Mouse (Mus musculus): ENCODE results near the gene Phactr2.
A peak's percentile ranks its signal among the peaks of the same experiment; 100 is the strongest.
"Not testable (repeated sequence)": the region's sequence is repeated elsewhere in the genome, so short reads cannot be mapped to it uniquely, and the experiment has no call there.

Gene Phactr2

DNA sequence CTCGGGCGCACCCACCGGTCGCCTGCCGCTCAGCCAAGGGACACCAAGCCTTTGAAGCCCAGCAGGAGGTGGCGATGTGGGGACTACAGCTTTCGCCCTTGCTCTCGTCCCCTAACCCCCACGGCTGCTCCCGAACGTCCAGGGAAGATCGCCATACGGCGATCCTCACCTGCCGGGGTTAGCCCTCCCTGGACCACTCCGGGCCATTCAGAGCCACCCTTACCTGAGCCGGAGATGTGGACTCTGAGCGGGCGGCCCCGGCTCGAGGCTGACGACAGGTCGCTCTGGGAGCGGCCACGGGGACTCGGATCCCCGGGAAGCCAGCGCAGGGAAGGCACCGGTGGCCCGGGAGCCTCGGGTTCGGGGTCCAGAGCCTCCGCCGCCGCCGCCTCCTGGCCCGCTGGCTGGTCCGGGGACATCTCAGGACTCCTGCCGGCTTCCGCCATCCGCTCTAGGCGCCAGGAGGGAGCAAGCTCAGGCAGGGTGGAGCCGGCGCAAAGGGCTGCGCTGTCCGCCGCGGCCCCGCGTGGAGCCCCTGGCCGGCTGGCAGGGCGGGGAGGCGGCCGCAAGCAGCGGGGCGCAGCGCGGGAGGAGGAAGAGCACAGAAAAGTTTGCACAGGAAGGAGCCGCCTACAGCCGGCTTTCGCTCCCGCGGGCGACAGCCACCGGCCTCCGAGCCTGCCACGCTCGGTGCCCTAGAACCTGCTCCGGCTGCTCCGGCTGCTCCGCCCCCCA, at the start of gene Phactr2:
Gene Phactr2 (minus strand): TSS at position 580 of the 735 bp plus-strand sequence.
- DNase-seq (ENCODE audit: low spot score), result peak; percentile 55

DNA sequence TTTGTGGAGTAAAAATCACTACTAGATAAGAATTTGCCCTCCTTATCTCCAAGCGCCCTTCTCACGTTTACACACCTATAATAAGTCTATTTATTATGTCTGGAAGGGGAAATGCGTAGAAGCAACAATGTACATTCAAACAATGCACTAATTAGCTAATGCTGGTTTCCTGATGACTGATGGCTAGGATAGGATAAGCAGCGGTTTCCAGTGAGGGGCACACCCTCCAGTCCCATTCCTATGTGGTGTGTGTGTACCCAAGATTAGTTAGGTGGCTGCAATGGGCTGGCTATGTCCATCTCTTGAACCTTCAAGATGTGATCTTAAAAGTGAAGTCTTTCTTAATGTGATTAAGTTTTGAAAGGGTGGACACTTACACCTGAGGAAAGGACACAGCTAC, 47.6 kb upstream of the Phactr2 start:
- no peak for DNase-seq (ENCODE audit: low spot score)

GRCm38 (mm10) chr10:13502371-13502770, 28.2 kb upstream of the Phactr2 start:
- DNase-seq (ENCODE audit: low spot score), result peak; percentile 10

DNA sequence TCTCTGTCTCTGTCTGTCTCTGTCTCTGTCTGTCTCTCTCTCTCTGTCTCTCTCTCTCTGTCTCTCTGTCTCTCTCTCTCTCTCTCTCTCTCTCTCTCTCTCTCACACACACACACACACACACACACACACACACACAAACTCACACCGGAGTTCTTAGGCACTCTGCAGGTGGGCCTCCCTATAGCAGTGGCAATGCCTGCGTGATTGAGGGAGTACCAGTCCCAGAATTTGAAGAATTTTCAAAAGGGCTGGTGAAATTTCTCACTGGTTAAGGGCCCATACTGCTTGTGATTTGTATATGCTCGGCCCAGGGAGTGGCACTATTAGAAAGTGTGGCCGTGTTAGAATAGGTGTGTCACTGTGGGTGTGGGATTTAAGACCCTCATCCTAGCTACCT, 27.3 kb upstream of the Phactr2 start:
- peak; percentile 12 for DNase-seq (ENCODE audit: low spot score)

DNA sequence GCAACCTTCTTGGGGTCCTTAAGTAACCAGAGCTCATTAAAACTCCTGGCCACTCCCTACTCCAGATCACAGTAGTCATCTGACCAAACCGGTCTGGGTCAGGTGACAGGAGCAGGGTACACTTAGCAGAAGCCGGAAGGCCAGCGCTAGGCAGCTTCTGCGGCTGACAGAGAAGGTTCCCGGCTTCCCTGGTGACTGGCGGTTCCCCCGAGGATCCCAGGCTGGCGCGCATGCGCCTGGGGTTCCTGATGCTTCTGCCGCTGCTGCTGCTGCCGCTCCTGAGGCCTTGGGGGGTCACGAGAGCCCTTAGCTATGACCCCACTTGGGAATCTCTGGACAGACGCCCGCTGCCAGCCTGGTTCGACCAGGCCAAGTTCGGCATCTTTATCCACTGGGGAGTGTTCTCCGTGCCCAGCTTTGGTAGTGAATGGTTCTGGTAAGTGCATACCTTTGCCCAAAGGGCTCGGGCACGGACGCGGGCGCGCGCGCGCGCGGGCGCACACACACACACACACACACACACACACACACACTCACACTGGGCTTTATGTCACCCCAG, 26.8 kb upstream of the Phactr2 start:
- peak; percentile 90 for DNase-seq (ENCODE audit: low spot score)

- no peak for DNase-seq (ENCODE audit: low spot score)
These were observed 26.3 kb upstream of the Phactr2 start for GRCm38 (mm10) chr10:13500473-13500872.

DNA sequence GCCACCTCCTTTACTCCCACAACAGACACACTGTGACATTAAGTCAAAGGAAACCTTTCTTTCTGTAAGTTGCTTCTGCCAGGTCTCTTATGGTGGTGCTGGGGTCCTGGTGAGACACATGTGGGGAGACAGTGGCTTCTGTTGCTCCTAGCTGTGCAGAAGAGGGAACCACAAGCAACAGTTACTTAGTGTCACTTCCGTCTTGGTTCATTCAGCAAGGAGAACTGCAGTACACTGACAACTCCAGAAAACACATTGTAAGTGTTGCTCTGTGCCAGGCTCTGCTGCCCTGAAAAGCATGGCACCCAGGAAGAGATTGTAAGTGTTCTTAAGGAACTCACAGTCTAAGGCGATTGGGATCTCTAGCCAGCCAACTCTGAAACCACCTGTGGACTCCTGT, 25.1 kb upstream of the Phactr2 start, which contains the start of gene Fuca2:
Gene Fuca2 (plus strand): TSS at position 210 of the 400 bp plus-strand sequence.
- DNase-seq (ENCODE audit: low spot score), result no peak

GRCm38 (mm10) chr10:13496315-13496714, 22.1 kb upstream of the Phactr2 start:
- DNase-seq (ENCODE audit: low spot score), result no peak

DNA sequence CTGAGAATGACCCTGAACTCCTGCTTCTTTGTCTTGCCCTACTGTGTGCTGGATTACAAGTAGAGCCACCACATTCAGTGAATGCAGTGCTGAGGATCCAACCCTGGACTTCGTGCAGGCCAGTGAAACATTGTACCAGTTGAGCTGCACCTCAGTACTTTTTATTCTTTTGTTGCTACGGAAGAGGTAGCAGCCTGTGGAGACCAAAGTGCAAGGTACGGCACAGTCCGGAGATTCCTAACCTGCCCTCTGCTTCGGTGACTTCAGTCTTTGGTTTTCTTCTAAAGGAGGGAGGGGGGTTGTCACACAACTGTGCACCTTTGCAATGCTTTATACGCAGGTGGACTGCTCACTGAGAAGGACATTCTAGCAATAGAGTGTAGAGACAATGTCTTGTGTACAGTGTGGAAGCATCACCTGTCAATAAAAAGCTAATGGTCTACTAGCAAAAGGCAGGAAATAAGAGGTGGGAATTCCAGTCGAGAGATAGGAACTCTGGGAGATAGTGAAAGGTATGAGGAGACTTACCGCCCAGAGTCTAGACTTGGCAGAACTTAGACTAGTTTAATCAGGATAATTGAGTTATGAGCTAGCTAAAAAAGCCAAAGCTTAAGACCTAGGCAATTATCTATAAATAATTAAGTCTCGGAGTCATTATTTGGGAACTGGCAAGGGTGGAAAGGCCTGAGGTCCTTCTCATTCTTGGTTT, 19.9 kb upstream of the Phactr2 start:
- peak; percentile 65 for DNase-seq (ENCODE audit: low spot score)

DNA sequence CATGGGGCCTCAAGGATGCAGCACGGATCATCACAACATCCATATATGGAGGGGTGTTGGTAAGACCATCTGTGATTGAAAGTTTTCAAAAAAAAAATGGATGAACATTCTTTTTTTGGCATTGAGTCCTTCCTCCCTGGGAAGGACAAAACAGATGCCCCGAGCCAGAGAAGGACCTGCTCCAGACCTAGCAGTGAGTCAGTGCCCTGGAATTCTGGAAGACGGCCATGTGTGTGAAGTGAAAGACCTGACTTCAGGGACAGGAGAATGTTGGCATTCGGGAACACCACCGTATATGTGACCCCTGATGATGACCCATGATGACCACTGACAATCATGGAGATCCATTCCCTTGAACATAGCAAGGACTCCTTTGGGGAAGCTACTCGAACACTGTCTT, 15.5 kb upstream of the Phactr2 start:
- no peak for DNase-seq (ENCODE audit: low spot score)

- no peak for DNase-seq (ENCODE audit: low spot score)
These were observed 11.7 kb upstream of the Phactr2 start for GRCm38 (mm10) chr10:13485958-13486357.

- DNase-seq (ENCODE audit: low spot score), result no peak
These were observed 5.1 kb upstream of the Phactr2 start for GRCm38 (mm10) chr10:13479341-13479740.

- DNase-seq (ENCODE audit: low spot score), result no peak
These were observed 909 bp upstream of the Phactr2 start for GRCm38 (mm10) chr10:13475121-13475520.

GRCm38 (mm10) chr10:13474568-13474955, 350 bp upstream of the Phactr2 start:
- no peak for DNase-seq (ENCODE audit: low spot score)

DNA sequence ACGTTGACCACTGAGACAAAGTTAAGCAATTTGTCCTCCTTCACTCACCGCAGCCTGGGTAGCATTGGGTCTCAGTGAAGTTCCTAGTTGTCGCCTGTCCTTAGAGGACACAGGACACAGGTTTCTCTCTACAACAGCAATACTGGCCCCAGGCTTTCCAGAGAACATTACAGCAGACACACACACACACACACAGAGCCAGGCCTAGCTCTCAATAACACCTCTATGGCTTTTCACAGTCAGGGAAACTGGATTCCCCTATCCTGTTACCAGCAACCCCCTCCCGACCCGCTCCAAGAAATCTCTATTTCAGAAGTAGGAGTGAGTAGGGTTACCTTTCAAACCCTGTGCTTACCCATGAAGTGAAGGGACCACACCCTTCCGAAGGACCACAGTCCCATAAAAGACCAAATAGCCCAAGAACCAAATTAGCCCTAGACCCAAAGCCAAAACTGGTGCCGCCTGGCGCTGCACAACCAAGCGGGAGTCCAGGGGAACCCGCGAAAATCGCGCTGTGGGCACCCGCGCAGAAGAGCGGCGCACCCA, 852 bp downstream of the Phactr2 start:
- DNase-seq (ENCODE audit: low spot score), result no peak

- no peak for DNase-seq (ENCODE audit: low spot score)
These were observed 4.0 kb downstream of the Phactr2 start for GRCm38 (mm10) chr10:13470236-13470635.

GRCm38 (mm10) chr10:13468025-13468529, 6.1 kb downstream of the Phactr2 start:
- DNase-seq (ENCODE audit: low spot score), result not testable (repeated sequence)

GRCm38 (mm10) chr10:13466925-13467324, 7.3 kb downstream of the Phactr2 start:
- no peak for DNase-seq (ENCODE audit: low spot score)

GRCm38 (mm10) chr10:13464295-13464694, 9.9 kb downstream of the Phactr2 start:
- DNase-seq (ENCODE audit: low spot score), result not testable (repeated sequence)

GRCm38 (mm10) chr10:13453200-13453990, 20.8 kb downstream of the Phactr2 start:
- DNase-seq (ENCODE audit: low spot score), result no peak

- no peak for DNase-seq (ENCODE audit: low spot score)
These were observed 22.6 kb downstream of the Phactr2 start for GRCm38 (mm10) chr10:13451640-13452039.
